Mouse (Mus musculus) liver, adult 2 months (tissue): Measurements from ENCODE around the gene Tmbim7.

Experiments
- CTCF ChIP-seq: fragments of 200-500 bp; IDR thresholded peaks from 2 replicates; pipeline ENCODE4 v1.5.1; 2011; ENCODE audit warnings: low read depth, low read length, control low read depth
- POLR2A ChIP-seq: fragments of 200-500 bp; IDR thresholded peaks from 2 replicates; pipeline ENCODE4 v1.6.1; 2011; ENCODE audit warnings: low read length, control low read depth; ENCODE audit not compliant: insufficient read depth; ENCODE audit errors: extremely low read depth

GRCm38 (mm10) chr5:3700025-3700424 lies 49.0 kb downstream of the Tmbim7 start:
- TF ChIP-seq CTCF, result no peak
- TF ChIP-seq POLR2A, result no peak
